Mouse (Mus musculus) megakaryocyte, embryonic 14.5 days (primary cell): ENCODE data around the gene Dsn1.

ENCODE experiments used
- FLI1 ChIP-seq: IDR thresholded peaks from 2 replicates; pipeline ENCODE4 v1.6.1; 2012; ENCODE audit warnings: low read length, inconsistent platforms, mixed read lengths
- GATA1 ChIP-seq: IDR thresholded peaks from 3 replicates; pipeline ENCODE4 v1.6.1; 2012; ENCODE audit warnings: mixed read lengths, low read length, inconsistent platforms, borderline replicate concordance

- no peak for TF ChIP-seq GATA1
- no peak for TF ChIP-seq FLI1
Measured at GRCm38 (mm10) chr2:156987316-156987715, 19.6 kb downstream of the Dsn1 start.
